Mouse (Mus musculus): ENCODE measurements around the gene Itgb4. TPM values are rescaled to one million over a fixed set of nuclear protein-coding genes. Genes with fewer than 3 reads are reported as not detected.

The Itgb4 gene
- total RNA-seq, 1 experiment from 2014 or later = not detected

DNA sequence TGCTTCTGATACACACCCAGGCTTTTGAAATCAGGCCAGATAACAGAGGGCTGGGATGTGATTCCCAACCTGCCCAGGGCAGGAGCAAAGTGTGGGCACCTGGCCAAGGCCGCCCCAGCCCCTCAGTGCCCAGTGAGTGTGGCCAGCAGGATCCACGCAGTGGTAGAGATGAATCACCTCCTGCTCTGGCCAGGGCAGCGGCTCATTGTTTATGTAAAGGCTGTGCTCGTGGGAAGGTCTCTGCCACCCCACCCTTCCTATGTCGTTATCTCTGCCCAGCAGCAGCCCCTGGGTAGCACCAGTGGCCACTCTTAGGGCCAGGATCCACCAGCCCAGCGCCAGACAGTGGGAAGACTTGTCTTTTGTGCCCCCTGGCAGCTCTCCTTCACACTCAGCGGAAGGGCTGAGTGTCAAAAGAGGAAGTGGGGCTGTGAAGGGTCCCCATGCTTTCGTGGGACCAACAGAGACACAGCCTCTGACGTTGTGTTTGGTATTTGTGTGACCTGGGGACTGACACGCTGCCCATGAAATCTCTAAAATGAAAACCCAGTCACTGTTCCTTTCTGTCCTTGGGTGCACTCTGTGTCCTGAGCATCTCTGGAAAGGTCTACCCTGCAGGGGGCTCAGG, 9.4 kb upstream of the Itgb4 start:
- ATAC-seq (replicated peaks; ENCODE audit: insufficient number of reproducible peaks, low FRiP score, low TSS enrichment, poor library complexity, severe bottlenecking) = no peak

GRCm38 (mm10) chr11:115968731-115969405, 5.6 kb upstream of the Itgb4 start:
- no peak for ATAC-seq (replicated peaks; ENCODE audit: insufficient number of reproducible peaks, low FRiP score, low TSS enrichment, poor library complexity, severe bottlenecking)

GRCm38 (mm10) chr11:115970006-115970673, 4.4 kb upstream of the Itgb4 start:
- ATAC-seq (replicated peaks; ENCODE audit: insufficient number of reproducible peaks, low FRiP score, low TSS enrichment, poor library complexity, severe bottlenecking) = no peak

GRCm38 (mm10) chr11:115971016-115971415, 3.5 kb upstream of the Itgb4 start:
- no peak for ATAC-seq (replicated peaks; ENCODE audit: insufficient number of reproducible peaks, low FRiP score, low TSS enrichment, poor library complexity, severe bottlenecking)

- no peak for ATAC-seq (replicated peaks; ENCODE audit: insufficient number of reproducible peaks, low FRiP score, low TSS enrichment, poor library complexity, severe bottlenecking)
Measured at GRCm38 (mm10) chr11:115975083-115975420, 543 bp downstream of the Itgb4 start.

GRCm38 (mm10) chr11:115975544-115975943, 1.0 kb downstream of the Itgb4 start:
- ATAC-seq (replicated peaks; ENCODE audit: insufficient number of reproducible peaks, low FRiP score, low TSS enrichment, poor library complexity, severe bottlenecking) = no peak

- no peak for ATAC-seq (replicated peaks; ENCODE audit: insufficient number of reproducible peaks, low FRiP score, low TSS enrichment, poor library complexity, severe bottlenecking)
Measured at GRCm38 (mm10) chr11:115982472-115982871, 8.0 kb downstream of the Itgb4 start.

DNA sequence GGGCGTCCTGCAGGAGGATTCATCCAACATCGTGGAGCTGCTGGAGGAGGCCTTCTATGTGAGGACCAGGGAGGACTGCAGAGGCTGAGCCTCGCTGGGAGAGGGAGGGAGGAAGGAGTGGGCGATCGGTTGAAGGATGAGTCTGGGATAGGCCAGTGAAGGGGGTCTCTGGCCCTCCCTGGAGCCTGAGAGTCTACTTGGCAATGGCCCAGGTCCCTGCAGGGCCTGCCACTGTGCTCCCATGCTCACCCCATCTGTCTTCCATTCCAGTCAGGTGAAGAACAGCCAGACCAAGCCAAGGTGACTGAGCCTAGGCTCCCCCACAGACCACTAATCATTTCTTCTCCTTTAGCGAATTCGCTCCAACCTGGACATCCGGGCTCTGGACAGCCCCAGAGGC, 8.8 kb downstream of the Itgb4 start:
- ATAC-seq (replicated peaks; ENCODE audit: insufficient number of reproducible peaks, low FRiP score, low TSS enrichment, poor library complexity, severe bottlenecking) = no peak

DNA sequence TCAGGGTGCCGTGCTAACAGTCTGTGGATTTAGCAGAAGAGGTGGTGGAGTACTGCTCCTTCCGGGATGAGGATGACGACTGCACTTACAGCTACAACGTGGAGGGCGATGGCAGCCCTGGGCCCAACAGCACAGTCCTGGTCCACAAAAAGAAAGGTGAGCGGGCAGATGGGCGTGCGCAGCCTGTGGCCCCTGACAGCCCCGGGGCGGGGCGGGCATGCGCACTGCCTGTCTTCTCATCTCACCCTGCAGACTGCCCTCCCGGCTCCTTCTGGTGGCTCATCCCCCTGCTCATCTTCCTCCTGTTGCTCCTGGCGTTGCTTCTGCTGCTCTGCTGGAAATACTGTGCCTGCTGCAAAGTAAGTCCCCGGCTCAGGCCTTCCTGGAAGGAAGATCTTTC, 15.2 kb downstream of the Itgb4 start:
- no peak for ATAC-seq (replicated peaks; ENCODE audit: insufficient number of reproducible peaks, low FRiP score, low TSS enrichment, poor library complexity, severe bottlenecking)

DNA sequence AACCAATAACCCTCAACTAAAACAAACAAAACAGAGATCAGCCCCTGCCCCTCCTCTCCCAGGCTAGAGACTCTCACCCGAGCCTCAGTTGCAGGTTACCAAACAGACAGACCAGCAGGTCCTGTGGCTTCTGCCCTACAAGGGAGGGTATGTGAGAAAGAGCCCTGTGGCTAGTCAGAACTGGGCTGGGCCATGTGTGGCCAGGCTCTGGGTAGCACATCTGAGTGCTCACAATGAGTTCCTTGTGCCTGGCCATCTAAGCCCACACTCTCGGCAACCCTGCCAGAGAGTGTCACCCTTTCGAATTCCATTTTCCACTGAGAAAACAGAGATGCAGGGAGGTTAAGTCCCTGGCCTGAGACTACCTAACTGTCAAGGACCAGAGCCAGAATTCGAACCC, 17.6 kb downstream of the Itgb4 start:
- no peak for ATAC-seq (replicated peaks; ENCODE audit: insufficient number of reproducible peaks, low FRiP score, low TSS enrichment, poor library complexity, severe bottlenecking)

DNA sequence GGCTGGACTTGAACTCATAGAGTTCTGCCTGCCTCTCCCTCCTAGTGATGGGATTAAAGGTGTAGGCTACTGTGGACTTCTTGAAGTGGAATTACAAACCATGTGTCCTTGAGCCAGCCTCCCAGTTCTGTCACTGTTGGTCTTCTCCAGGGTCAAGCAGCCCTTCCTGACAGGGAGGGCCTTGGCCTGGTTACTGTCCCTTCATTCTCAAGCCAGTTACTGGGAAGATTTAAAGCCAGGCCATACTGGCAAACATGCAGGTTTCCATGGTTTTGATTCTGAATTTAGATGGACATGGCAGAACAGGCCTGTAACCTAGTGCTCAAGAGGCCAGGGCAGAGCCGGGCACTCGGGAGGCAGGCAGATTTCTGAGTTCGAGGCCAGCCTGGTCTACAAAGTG, 20.7 kb downstream of the Itgb4 start:
- ATAC-seq (replicated peaks; ENCODE audit: insufficient number of reproducible peaks, low FRiP score, low TSS enrichment, poor library complexity, severe bottlenecking) = no peak

- ATAC-seq (replicated peaks; ENCODE audit: insufficient number of reproducible peaks, low FRiP score, low TSS enrichment, poor library complexity, severe bottlenecking) = no peak
Measured at GRCm38 (mm10) chr11:115997047-115997446, 22.5 kb downstream of the Itgb4 start.

DNA sequence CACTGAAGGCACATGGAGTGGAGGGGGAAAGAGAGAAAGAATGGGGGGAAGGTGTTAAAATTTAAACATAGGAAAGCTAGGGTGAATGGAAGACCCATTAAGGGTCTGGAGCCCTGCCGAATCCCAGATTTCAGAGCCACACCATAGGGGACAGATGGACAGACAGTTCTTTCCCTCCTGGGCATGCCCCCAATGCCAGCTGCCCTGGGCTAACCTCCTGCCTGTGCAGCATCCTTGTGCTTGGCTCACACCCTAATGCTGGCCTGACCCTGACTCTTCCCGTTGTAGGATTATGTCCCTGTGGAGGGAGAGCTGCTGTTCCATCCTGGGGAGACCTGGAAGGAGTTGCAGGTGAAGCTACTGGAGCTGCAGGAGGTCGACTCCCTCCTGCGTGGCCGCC, 23.2 kb downstream of the Itgb4 start:
- ATAC-seq (replicated peaks; ENCODE audit: insufficient number of reproducible peaks, low FRiP score, low TSS enrichment, poor library complexity, severe bottlenecking) = no peak

DNA sequence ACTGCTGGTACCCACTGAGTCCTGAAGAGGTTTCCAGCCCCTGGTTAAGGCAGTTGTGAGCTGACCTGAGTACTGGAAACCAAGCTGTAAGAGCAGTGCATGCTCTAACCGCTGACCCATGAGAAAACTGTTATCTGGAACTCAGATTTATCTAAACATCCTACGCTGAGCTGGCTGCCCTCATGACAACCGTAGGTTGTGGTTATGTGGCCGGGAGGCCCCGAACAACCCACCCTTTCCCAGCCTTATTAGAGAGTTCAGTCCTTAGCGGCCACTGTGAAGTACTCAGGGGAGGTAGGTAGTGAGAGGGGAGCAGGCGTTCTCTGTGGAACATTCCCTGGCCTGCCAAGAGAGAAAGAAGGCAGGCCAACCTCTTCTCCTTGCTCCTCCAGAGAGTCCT, 24.5 kb downstream of the Itgb4 start:
- ATAC-seq (replicated peaks; ENCODE audit: insufficient number of reproducible peaks, low FRiP score, low TSS enrichment, poor library complexity, severe bottlenecking) = no peak

GRCm38 (mm10) chr11:115999538-116000143, 25.1 kb downstream of the Itgb4 start:
- ATAC-seq (replicated peaks; ENCODE audit: insufficient number of reproducible peaks, low FRiP score, low TSS enrichment, poor library complexity, severe bottlenecking) = peak; percentile 41; the same call in 1 of the 2 replicates

GRCm38 (mm10) chr11:116000607-116001006, 26.1 kb downstream of the Itgb4 start:
- no peak for ATAC-seq (replicated peaks; ENCODE audit: insufficient number of reproducible peaks, low FRiP score, low TSS enrichment, poor library complexity, severe bottlenecking)

- no peak for ATAC-seq (replicated peaks; ENCODE audit: insufficient number of reproducible peaks, low FRiP score, low TSS enrichment, poor library complexity, severe bottlenecking)
Measured at GRCm38 (mm10) chr11:116001725-116002124, 27.2 kb downstream of the Itgb4 start.

DNA sequence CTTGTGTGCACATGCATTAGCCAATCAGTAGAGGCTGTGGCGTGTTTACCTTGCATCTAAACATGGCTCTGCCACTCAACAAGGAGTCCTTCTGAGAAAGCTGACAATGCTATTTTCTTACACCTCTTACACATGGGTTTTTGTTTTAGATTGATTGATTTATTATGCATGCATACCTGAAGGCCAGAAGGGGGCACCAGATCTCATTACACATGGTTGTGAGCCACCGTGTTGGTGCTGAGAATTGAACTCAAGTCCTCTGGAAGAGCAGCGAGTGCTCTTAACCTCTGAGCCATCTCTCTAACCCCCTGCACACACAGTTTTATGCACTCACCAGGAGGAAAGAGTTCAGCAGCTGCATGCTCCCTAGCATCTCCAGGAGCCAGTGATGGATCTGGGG, 28.4 kb downstream of the Itgb4 start:
- ATAC-seq (replicated peaks; ENCODE audit: insufficient number of reproducible peaks, low FRiP score, low TSS enrichment, poor library complexity, severe bottlenecking) = no peak

DNA sequence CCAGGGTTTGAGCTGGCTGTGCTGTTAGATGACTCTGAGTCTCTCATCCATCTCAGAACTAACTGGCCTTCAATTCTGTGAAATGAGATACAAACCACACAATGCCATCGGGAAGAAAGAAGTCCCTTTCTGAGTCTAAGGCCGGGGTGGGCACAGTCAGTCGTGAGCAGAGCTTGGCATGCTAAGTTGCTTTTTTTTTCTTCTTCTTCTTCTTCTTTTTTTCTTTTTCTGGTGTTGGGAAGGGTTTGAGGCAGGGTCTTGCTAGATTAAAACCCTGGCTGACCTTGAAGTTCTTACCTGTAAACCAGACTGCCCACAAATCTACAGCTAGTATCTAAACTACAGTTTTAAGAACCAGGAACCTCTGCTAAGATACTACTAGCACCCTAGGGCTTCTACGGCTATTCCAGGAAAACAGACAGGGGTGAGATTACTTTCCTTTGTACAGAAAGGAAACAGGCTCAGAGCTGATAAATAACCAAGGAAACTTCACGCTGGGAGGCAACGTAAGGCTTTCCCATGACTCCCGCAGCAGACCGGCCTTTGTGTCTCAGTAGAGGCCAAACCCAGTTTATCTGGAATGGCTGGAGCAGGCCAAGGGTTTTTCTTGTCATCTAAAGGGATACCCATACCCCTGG, 29.8 kb downstream of the Itgb4 start:
- ATAC-seq (replicated peaks; ENCODE audit: insufficient number of reproducible peaks, low FRiP score, low TSS enrichment, poor library complexity, severe bottlenecking) = no peak
